Mouse (Mus musculus): ENCODE measurements around the gene Ncf4.

- no peak for TF ChIP-seq CTCF (IDR thresholded peaks at IDR 0.05)
- TF ChIP-seq POLR2A (IDR thresholded peaks at IDR 0.05; ENCODE audit: insufficient read depth, low read depth, low read length): no peak
These were observed 59.1 kb downstream of the Ncf4 start for GRCm38 (mm10) chr15:78303665-78304233.
